Mouse (Mus musculus) liver, adult 2 months (tissue): ENCODE results near the gene Slc5a6. TPM values are rescaled to one million over a fixed set of nuclear protein-coding genes. Genes with fewer than 3 reads are reported as not detected.
"Not testable (repeated sequence)": the region's sequence is repeated elsewhere in the genome, so short reads cannot be mapped to it uniquely, and the experiment has no call there.

Experiments
- DNase-seq: peaks from one replicate; pipeline ENCODE4 v3.0.0-alpha.2; 2011; ENCODE audit warnings: low read depth, low spot score; ENCODE audit errors: extremely low read depth
- H3K27ac ChIP-seq: fragments of 200-500 bp; replicated peaks from 2 replicates; pipeline ENCODE4 v1.5.1; 2012; ENCODE audit warnings: low read depth, mild to moderate bottlenecking, control low read depth, inconsistent platforms, low read length; ENCODE audit not compliant: insufficient read depth
- H3K27me3 ChIP-seq: fragments of 200-500 bp; 2 replicates; pipeline ENCODE4 v1.6.1; 2012; ENCODE audit warnings: mild to moderate bottlenecking, moderate library complexity, low read length, inconsistent platforms; ENCODE audit not compliant: control insufficient read depth, insufficient read depth
- H3K36me3 ChIP-seq: fragments of 200-500 bp; 2 replicates; pipeline ENCODE4 v1.6.1; 2012; ENCODE audit warnings: low read length, inconsistent platforms; ENCODE audit not compliant: control insufficient read depth, insufficient read depth
- H3K4me1 ChIP-seq: fragments of 200-500 bp; 2 replicates; pipeline ENCODE4 v1.6.1; 2011; ENCODE audit warnings: low read length; ENCODE audit not compliant: control insufficient read depth, insufficient read depth
- H3K4me3 ChIP-seq: fragments of 200-500 bp; 2 replicates; pipeline ENCODE4 v1.5.1; 2011; ENCODE audit warnings: low read depth, mild to moderate bottlenecking, control low read depth, low read length, moderate library complexity; ENCODE audit not compliant: insufficient read depth
- H3K79me2 ChIP-seq: fragments of 200-500 bp; 2 replicates; pipeline ENCODE4 v1.6.1; 2012; ENCODE audit warnings: inconsistent platforms, mild to moderate bottlenecking, low read length, moderate library complexity; ENCODE audit not compliant: control insufficient read depth, insufficient read depth
- H3K9ac ChIP-seq: fragments of 200-500 bp; 2 replicates; pipeline ENCODE4 v1.6.1; 2012; ENCODE audit warnings: low read depth, mild to moderate bottlenecking, control low read depth, inconsistent platforms, low read length
- CTCF ChIP-seq: fragments of 200-500 bp; IDR thresholded peaks from 2 replicates; pipeline ENCODE4 v1.5.1; 2011; ENCODE audit warnings: low read depth, low read length, control low read depth
- POLR2A ChIP-seq: fragments of 200-500 bp; IDR thresholded peaks from 2 replicates; pipeline ENCODE4 v1.6.1; 2011; ENCODE audit warnings: low read length, control low read depth; ENCODE audit not compliant: insufficient read depth; ENCODE audit errors: extremely low read depth
- WGBS: fragments of 180-500 bp; shearing (Covaris S2); methylation state at CpG from one replicate; pipeline ENCODE4 v1.1.7; 2018; 5-methylcytosine and 5-hydroxymethylcytosine counted together
- polyA plus RNA-seq: library from polyadenylated mRNA; depleted of rRNA; stranded (reverse); fragments of >200 nt; gene quantifications from 2 replicates; pipeline ENCODE4 v1.2.3, GENCODE M21; 2012
- total RNA-seq: library from RNA; depleted of rRNA; stranded (reverse); fragments of >200 nt; gene quantifications from 2 replicates; pipeline ENCODE4 v1.2.3, GENCODE M21; 2014

Gene Slc5a6
- total and polyA plus RNA-seq, 2 experiments = 6.7 to 16.2 TPM

DNA sequence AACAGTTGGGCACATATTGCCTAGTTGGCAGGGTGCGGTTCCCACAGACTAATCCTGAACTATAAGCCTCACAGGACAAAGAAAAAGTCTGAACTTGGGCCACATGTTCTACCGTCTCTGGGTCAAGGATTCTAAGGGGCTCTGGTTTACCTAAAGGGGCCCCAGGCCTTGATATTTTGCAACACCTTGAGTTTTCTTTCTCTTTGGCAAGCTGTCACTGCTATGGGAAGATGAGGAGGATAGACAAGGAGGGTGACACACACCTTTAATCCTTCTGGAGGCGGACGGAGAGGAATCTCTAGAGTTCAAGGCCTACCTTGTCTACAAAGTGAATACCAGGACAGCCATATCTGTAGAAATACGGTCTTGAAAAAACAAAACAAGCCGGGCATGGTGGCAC is 2.3 kb downstream of the Slc5a6 start:
- Histone ChIP-seq H3K9ac (no peak overlapping the region), H3K27me3 (no peaks in the 10 kb centered on the region), H3K4me1 (peaks cover 2% of the 10 kb centered on the region), H3K27ac (no peak overlapping the region), H3K79me2 (no peaks in the 10 kb centered on the region), H3K4me3 (no peak overlapping the region), H3K36me3 (peaks cover 4% of the 10 kb centered on the region; the same call in 1 of the 2 replicates)
- TF ChIP-seq POLR2A (no peak), CTCF (no peak)
- no peak for DNase-seq
- 94% methylated on average over 6 of the region's 6 CpGs for WGBS

DNA sequence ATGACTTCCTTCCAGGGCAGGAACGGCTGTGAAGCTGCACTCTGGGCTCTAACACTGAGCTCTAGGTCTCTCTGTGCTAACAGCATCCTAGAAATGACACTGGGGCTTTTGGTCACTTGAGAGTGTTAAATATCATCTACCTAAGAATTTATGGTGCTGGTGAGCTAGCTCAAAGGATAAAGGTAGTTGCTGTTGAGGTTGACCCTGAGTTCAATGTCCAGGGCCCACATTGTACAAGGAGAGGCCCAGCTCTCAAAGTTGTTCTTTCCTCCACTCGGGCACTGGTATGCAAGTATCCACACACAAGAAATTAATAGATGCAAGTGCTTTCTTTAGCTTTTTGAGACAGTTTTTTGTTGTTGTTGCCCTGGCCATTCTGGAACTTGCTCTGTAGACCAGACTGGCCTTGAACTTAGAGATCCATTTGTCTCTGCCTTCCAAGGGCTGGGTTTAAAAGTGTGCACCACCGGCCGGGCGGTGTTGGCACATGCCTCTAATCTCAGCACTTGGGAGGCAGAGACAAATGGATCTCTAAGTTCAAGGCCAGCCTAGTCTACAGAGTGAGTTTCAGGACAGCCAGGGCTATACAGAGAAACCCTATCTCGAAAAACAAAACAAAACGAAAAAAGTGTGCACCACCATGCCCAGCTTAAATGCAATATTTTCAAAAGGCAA is 10.4 kb downstream of the Slc5a6 start:
- no peak overlapping the region for H3K27ac ChIP-seq
- no peak for TF ChIP-seq CTCF
- no peak for TF ChIP-seq POLR2A
- WGBS = 72% methylated on average over 7 of the region's 7 CpGs
- no peak overlapping the region for H3K9ac ChIP-seq
- H3K79me2 ChIP-seq = no peaks in the 10 kb centered on the region
- H3K27me3 ChIP-seq = no peaks in the 10 kb centered on the region
- no peak for DNase-seq
- peaks cover 3% of the 10 kb centered on the region; the same call in 1 of the 2 replicates for H3K4me1 ChIP-seq
- peaks cover 9% of the 10 kb centered on the region; the same call in 1 of the 2 replicates for H3K36me3 ChIP-seq
- H3K4me3 ChIP-seq = no peak overlapping the region

DNA sequence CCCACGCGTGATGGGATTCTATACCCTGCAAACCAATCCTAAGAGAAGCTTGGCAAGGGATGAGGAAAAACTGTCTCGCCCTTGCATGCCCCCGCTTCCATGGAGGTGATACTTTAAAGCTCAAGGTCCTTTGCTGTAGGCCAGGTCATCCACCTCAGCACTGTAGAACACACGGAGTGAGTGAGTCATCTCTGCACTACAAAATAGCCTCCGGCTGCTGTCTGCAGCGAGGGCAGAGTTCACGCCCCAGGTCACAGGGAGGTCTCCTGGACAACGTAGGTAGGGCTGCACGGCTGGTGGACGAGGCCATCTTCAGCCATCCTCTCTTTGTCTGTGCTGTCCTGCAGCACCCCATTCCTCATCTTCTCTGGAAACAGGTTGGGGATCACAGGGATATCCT is 12.2 kb downstream of the Slc5a6 start:
- not testable (repeated sequence) for H3K4me1 ChIP-seq, H3K27ac ChIP-seq, H3K27me3 ChIP-seq, H3K79me2 ChIP-seq, H3K4me3 ChIP-seq, H3K36me3 ChIP-seq, H3K9ac ChIP-seq
- DNase-seq = peak; percentile 64
- 33% methylated on average over 11 of the region's 11 CpGs for WGBS

DNA sequence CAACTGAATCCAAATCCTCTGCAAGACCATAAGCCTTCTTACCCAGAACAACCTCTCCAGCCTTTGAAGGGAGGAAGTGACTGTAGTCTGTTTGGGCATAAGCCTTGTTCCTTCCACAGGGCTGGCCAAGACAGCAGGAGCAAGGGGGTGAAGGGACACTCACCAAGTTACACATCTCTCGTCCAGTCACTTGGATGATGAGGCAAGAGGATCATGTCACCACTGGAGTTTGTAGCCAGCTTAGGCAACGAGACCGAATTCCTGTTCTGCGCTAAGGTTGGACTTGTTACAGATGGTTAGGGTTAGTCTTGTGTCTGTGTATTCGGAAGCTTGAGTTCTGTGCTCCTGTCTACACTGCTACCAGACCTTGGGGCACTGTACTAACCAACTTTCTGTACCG is 14.1 kb downstream of the Slc5a6 start:
- no peak overlapping the region for H3K27ac ChIP-seq
- H3K4me3 ChIP-seq = no peak overlapping the region
- no peak for DNase-seq
- no peak for TF ChIP-seq CTCF
- no peak for TF ChIP-seq POLR2A
- no peaks in the 10 kb centered on the region for H3K27me3 ChIP-seq
- peaks cover 3% of the 10 kb centered on the region; the same call in 1 of the 2 replicates for H3K4me1 ChIP-seq
- peaks cover 5% of the 10 kb centered on the region; the same call in 1 of the 2 replicates for H3K36me3 ChIP-seq
- 87% methylated on average over 6 of the region's 6 CpGs for WGBS
- H3K9ac ChIP-seq = no peak overlapping the region
- H3K79me2 ChIP-seq = no peaks in the 10 kb centered on the region

DNA sequence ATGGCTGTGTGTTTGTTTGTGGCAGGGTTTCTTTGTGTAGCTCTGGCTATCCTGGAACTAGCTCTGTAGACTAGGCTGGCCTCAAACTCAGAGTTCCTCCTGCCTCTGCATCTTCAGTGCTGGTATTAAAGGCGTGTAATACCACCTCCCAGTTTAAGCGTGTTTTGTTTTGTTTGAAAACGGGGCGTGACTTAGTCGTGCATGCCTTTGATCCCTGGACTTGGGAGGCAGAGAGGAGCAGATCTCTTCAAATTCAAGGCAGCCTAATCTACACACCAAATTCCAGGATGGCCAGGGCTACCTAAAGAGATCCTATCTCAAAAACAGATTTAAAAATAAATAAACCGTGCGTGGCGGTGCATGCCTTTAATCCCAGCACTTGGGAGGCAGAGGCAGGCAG is 17.2 kb downstream of the Slc5a6 start:
- 93% methylated on average over 8 of the region's 8 CpGs for WGBS
- Histone ChIP-seq H3K27me3 (no peaks in the 10 kb centered on the region), H3K36me3 (no peaks in the 10 kb centered on the region), H3K4me3 (no peak overlapping the region), H3K27ac (no peak overlapping the region), H3K9ac (no peak overlapping the region), H3K4me1 (no peaks in the 10 kb centered on the region), H3K79me2 (no peaks in the 10 kb centered on the region)
- no peak for TF ChIP-seq POLR2A
- no peak for TF ChIP-seq CTCF
- no peak for DNase-seq

DNA sequence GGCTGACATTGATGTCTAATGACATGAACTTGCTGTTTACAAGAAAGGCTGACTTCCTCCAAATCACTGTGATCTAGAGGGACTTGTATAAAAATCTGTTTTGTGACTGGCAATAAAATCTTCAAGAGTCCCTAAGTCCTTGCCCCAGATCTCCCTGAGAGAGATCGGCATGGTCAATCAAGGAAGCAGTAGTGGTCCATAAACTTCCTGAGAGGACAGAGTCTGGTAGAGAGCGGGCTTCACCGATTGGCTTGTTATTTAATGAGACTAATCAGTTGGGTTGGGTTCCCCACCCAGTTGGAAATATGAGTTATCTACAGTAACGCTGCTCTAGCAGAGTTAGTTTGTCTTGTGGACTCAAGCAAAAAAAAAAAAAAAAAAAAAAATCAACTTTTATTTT is 17.8 kb downstream of the Slc5a6 start:
- no peaks in the 10 kb centered on the region for H3K36me3 ChIP-seq
- TF ChIP-seq POLR2A = no peak
- no peak for TF ChIP-seq CTCF
- 88% methylated on average over 4 of the region's 4 CpGs for WGBS
- no peak for DNase-seq
- no peaks in the 10 kb centered on the region for H3K27me3 ChIP-seq
- no peaks in the 10 kb centered on the region for H3K4me1 ChIP-seq
- no peaks in the 10 kb centered on the region for H3K79me2 ChIP-seq
- no peak overlapping the region for H3K4me3 ChIP-seq
- H3K9ac ChIP-seq = no peak overlapping the region
- H3K27ac ChIP-seq = no peak overlapping the region
